Mouse (Mus musculus) mesoderm, embryonic 11.5 days (tissue): ENCODE measurements around the gene Bloc1s4.

Experiments used
- DNase-seq: peaks from one replicate; pipeline ENCODE4 v3.0.0-alpha.2; 2012; ENCODE audit warnings: low read depth, low spot score

The Bloc1s4 gene

GRCm38 (mm10) chr5:36719601-36720000 lies 28.8 kb downstream of the Bloc1s4 start:
- no peak for DNase-seq

- no peak for DNase-seq
Measured at GRCm38 (mm10) chr5:36719135-36719534, 29.3 kb downstream of the Bloc1s4 start.

GRCm38 (mm10) chr5:36717889-36718288 lies 30.6 kb downstream of the Bloc1s4 start:
- no peak for DNase-seq

GRCm38 (mm10) chr5:36716816-36717215 lies 31.6 kb downstream of the Bloc1s4 start:
- DNase-seq = no peak

DNA sequence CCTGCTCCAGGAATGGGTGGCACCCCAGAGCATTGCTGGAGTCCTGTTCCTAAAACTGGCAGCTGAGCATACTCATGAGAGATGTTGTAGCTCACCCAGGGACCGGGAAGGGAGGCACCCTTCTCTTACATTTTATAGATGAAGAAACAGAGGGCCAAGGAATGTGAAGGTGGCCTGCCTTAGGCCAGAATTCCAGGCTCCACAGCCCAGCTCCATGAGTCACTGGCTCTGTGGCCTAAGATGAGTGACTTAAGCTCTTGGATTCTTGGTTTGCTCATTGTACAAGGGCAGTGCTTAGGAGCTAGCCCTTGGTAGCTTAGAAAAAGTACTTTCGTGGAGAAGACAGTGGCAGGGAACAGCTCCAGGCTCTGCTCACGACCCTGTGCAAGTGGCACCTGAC lies 33.6 kb downstream of the Bloc1s4 start:
- no peak for DNase-seq

DNA sequence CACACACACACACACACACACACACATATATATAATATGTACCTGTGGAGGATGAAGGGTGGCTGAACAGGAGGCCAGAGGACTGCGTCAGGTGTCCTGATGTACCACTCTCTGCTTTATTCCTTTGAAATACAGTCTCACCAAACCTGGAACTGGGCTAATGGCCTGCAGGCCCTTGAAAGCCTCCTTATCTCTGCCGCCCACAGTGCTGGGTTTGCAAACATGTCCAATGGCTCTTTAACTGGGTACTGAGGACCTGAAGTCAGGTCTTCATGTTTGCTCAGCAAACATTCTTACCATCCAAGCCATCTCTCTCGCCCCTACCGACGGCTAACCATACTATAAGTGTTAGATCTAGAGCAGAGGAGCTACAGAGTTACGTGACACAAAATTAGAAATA lies 34.8 kb downstream of the Bloc1s4 start:
- DNase-seq = no peak

GRCm38 (mm10) chr5:36712553-36713534 lies 35.6 kb downstream of the Bloc1s4 start:
- peak; percentile 67 for DNase-seq

GRCm38 (mm10) chr5:36711863-36712262 lies 36.6 kb downstream of the Bloc1s4 start:
- no peak for DNase-seq

GRCm38 (mm10) chr5:36705792-36706191 lies 42.7 kb downstream of the Bloc1s4 start:
- DNase-seq = no peak

GRCm38 (mm10) chr5:36705390-36705789 lies 43.1 kb downstream of the Bloc1s4 start:
- DNase-seq = no peak

DNA sequence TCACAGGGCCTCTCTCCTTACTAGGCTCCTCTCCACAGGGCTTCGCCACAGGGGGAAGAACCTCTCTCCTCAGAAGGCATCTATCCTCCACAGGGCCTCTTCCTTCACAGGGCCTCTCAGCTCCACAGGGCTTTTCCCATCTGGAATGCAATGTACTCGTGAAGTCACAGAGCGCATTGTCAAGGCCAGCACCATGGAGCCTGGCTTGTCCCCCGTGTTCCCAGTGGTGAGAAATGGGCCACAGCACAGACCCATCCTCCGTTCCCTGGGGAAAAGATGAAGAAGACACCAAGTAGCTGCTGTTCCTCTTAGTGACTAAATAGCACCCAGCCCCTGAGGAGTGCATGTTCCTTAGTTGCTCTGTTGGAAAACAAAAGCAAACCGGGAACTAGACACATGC lies 43.8 kb downstream of the Bloc1s4 start:
- DNase-seq = no peak

- DNase-seq = no peak
Measured at GRCm38 (mm10) chr5:36700939-36701620, 47.4 kb downstream of the Bloc1s4 start.

DNA sequence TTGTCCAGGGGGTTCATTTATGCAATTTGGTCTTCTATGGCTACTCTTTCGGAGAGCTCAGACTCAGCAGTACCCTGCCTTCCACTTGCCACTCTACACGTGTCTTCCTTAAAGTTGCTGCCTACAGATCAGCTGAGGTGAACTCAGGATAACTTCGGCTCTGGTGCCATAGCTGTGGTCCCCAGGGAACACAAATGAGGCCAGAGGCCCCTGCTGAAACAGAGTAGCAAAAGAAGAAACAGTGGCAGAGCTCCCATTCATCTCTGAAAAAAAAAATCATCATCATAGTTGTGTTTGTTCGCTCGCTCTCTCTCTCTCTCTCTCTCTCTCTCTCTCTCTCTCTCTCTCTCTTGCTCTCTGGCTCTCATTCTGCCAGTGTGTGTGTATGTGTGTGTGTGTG lies 49.8 kb downstream of the Bloc1s4 start:
- DNase-seq = no peak

- no peak for DNase-seq
Measured at GRCm38 (mm10) chr5:36698067-36698670, 50.3 kb downstream of the Bloc1s4 start.
